In genomic region chr16:30948636-30949035, GRCm38 (mm10) we compare ENCODE assay signal across 5 mouse cellular contexts.
"Had no signal": no experiment of that assay in that cellular context is flagged by ENCODE, and none has a peak within 500 bp of the region (broad histone marks: within the 10 kb centered on the region; RNA-seq: fewer than 3 reads in every experiment).

No protein-coding gene starts in this region.

- DNase-seq: kidney, adult 18-20 months; kidney, postnatal 4 days; left cerebral cortex, postnatal 4 days; lung, adult 18-20 months; thymus, postnatal 36 days had no signal
